Mouse (Mus musculus) urinary bladder, postnatal 14 days (tissue): ENCODE data around the gene Ncoa1.

Source experiments
- DNase-seq: peaks from one replicate; pipeline ENCODE4 v3.0.0; 2021; ENCODE audit warnings: low spot score

Gene Ncoa1

GRCm38 (mm10) chr12:4212908-4213307, 264.1 kb downstream of the Ncoa1 start:
- DNase-seq = no peak

GRCm38 (mm10) chr12:4211174-4211573, 265.8 kb downstream of the Ncoa1 start:
- no peak for DNase-seq

- no peak for DNase-seq
These were observed 267.8 kb downstream of the Ncoa1 start for GRCm38 (mm10) chr12:4209196-4209595.

GRCm38 (mm10) chr12:4208405-4209133, 268.4 kb downstream of the Ncoa1 start:
- DNase-seq = peak; percentile 66

GRCm38 (mm10) chr12:4206106-4206505, 270.9 kb downstream of the Ncoa1 start:
- no peak for DNase-seq

- no peak for DNase-seq
These were observed 274.8 kb downstream of the Ncoa1 start for GRCm38 (mm10) chr12:4202206-4202605.

GRCm38 (mm10) chr12:4201454-4202200, 275.4 kb downstream of the Ncoa1 start:
- peak; percentile 44 for DNase-seq

- DNase-seq = no peak
These were observed 277.7 kb downstream of the Ncoa1 start for GRCm38 (mm10) chr12:4199271-4199670.

- no peak for DNase-seq
These were observed 278.3 kb downstream of the Ncoa1 start for GRCm38 (mm10) chr12:4198702-4199101.
